Mouse (Mus musculus): ENCODE measurements around the gene Mark4. TPM values are rescaled to one million over a fixed set of nuclear protein-coding genes. Genes with fewer than 3 reads are reported as not detected.

Mark4 gene
- polyA plus RNA-seq, 1 experiment from 2014 or later, result 4.7 TPM

DNA sequence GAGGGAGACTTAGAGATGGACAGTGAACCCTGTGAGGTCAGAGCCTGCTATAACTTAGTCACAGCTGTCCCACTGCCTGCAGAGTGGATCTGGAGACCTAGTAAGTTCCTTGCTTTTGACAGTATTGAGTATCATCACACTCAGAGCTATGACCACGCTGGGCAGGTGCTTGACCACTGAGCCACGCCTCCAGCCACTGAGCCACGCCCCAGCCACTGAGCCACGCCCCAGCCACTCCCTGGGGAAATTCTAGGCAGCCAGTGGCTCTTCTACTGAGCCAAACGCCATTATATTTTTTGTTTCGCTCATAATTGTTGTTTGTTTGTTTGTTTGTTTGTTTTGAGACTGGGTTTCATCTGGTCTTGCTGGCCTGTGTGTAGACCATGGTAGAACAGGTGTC lies 9.0 kb upstream of the Mark4 start:
- 27% methylated on average over 6 of the region's 6 CpGs for WGBS

DNA sequence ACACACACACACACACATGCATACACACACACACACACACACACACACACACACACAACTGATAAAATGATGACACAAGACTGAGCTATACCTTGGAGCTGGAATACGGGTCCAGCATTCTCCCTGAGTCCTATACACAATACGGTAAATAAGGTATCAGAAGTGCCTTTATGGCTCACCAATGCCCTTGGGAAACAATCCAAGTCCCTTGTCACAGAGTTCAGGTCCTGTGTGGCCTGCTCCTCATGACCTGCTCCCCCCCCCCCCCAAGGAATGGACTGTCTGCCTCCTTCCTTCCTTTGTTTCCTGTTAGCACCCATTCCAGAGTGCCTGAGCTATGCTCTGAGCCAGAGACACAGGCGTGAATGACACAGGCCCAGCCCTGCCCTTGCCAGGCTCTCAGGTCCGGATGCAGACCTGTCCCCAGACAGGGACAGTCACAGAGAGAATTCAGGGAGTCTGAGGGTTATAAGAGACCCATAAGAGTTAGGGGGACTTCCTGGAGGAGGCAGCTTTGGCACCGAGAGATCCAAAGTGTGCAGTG lies 8.1 kb upstream of the Mark4 start:
- H3K4me3 ChIP-seq (ENCODE audit: low read depth, low read length), result no peak overlapping the region
- H3K4me1 ChIP-seq (replicated peaks; ENCODE audit: control insufficient read depth, insufficient read depth, low read length), result no peaks in the 10 kb centered on the region
- no peak overlapping the region for H3K9ac ChIP-seq (ENCODE audit: low read depth, low read length)
- H3K36me3 ChIP-seq (ENCODE audit: control insufficient read depth, insufficient read depth), result no peaks in the 10 kb centered on the region
- no peaks in the 10 kb centered on the region for H3K9me3 ChIP-seq (ENCODE audit: control insufficient read depth)
- no peak overlapping the region for H3K4me2 ChIP-seq (replicated peaks; ENCODE audit: low read depth)
- H3K27ac ChIP-seq (ENCODE audit: low read depth, low read length), result no peak overlapping the region
- no peak for ATAC-seq
- TF ChIP-seq CTCF (IDR thresholded peaks at IDR 0.05; ENCODE audit: low read depth), result no peak
- WGBS, result 61% methylated on average over 5 of the region's 5 CpGs
- H3K27me3 ChIP-seq (replicated peaks; ENCODE audit: control insufficient read depth, insufficient read depth, low read length), result peaks cover 39% of the 10 kb centered on the region

More for the DNA sequence above, 9.0 kb upstream of the Mark4 start:
- H3K27me3 ChIP-seq (replicated peaks; ENCODE audit: control insufficient read depth, insufficient read depth, low read length), result peaks cover 47% of the 10 kb centered on the region
- H3K36me3 ChIP-seq (ENCODE audit: control insufficient read depth, insufficient read depth), result no peaks in the 10 kb centered on the region
- H3K27ac ChIP-seq (ENCODE audit: low read depth, low read length), result no peak overlapping the region
- TF ChIP-seq CTCF (IDR thresholded peaks at IDR 0.05; ENCODE audit: low read depth), result no peak
- no peak overlapping the region for H3K9ac ChIP-seq (ENCODE audit: low read depth, low read length)
- no peak overlapping the region for H3K4me3 ChIP-seq (ENCODE audit: low read depth, low read length)
- no peak for ATAC-seq
- H3K9me3 ChIP-seq (ENCODE audit: control insufficient read depth), result no peaks in the 10 kb centered on the region
- no peaks in the 10 kb centered on the region for H3K4me1 ChIP-seq (replicated peaks; ENCODE audit: control insufficient read depth, insufficient read depth, low read length)
- H3K4me2 ChIP-seq (replicated peaks; ENCODE audit: low read depth), result no peak overlapping the region

DNA sequence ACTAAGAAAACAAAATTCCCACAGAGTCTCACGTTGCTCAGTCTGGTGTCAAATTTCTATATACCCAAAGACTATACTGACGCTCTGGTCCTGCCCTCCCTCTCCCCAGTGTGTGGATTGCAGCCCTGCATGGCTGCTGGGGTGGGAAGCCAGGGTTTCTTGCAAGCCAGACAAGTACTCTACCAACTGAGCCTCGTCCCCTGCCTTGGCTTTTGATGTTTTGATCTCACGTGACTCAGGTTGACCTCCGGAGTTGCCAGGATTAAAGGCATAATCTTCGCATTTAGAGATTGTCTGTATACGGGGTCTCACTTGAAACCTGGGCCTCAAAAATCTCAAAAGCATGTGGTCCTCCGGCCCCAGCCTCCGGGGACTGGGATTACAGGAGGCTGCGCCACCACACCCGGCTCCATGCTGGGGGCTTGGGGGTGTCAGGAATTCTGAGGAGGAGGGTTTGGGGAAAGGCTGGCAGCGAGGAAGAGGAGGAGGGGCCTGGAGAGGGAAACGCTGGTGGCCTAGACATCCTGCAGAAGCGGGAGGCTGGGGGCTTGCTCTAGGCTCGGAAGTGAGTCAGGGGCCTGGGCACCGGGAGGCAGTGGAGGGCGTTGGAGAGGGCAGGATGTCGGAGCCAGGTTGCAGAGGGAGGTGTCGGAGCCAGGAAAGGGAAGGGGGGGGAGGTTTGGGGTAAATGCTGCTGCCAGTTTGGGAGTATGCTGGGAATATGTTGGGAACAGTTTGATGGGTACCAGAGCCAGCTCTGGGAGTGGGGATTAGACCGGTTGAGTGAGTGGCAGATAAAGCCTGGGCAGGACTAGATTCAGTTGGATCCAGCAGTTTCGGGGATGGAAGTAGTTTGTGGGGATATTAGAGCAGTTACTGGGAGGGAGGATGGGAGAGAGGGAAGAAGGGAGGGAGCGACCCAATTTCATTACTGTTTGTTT lies 6.0 kb upstream of the Mark4 start:
- Histone ChIP-seq H3K36me3 (ENCODE audit: control insufficient read depth, insufficient read depth) (no peaks in the 10 kb centered on the region), H3K27me3 (replicated peaks; ENCODE audit: control insufficient read depth, insufficient read depth, low read length) (peaks cover 24% of the 10 kb centered on the region), H3K9me3 (ENCODE audit: control insufficient read depth) (no peaks in the 10 kb centered on the region), H3K4me1 (replicated peaks; ENCODE audit: control insufficient read depth, insufficient read depth, low read length) (no peaks in the 10 kb centered on the region), H3K4me2 (replicated peaks; ENCODE audit: low read depth) (peak overlapping the region; percentile 38), H3K27ac (ENCODE audit: low read depth, low read length) (no peak overlapping the region), H3K9ac (ENCODE audit: low read depth, low read length) (no peak overlapping the region), H3K4me3 (ENCODE audit: low read depth, low read length) (no peak overlapping the region)
- no peak for TF ChIP-seq CTCF (IDR thresholded peaks at IDR 0.05; ENCODE audit: low read depth)
- no peak for ATAC-seq
- 20% methylated on average over 22 of the region's 22 CpGs for WGBS

DNA sequence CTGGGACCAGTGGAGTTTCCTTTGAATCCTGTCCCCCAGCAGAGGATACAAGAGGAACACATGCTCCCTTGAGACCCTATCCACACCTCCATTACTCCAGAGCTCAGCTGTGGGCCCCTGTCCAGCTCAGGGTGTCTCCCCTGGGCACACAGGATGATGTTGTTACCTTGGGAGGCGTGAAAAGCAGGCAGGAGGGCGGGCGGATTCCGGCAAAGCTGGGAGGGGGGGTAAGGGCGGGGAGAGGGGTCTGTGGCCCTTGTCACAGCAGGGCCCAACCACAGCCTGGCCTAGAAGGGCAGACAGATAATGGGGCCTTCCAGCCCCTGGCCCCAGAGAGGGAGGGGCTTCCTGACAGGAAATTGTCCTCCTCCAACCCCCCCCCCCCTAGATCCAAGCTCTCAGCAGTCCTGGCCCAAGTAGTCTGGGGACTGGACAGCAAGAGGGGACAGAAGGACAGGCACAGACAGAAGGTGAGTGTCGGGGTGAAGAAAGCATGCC lies 4.3 kb upstream of the Mark4 start, which contains the start of gene Exoc3l2:
Gene Exoc3l2, plus strand, starts transcription at position 448 of the 498 bp plus-strand sequence.
- 49% methylated on average over 6 of the region's 6 CpGs for WGBS
- H3K27ac ChIP-seq (ENCODE audit: low read depth, low read length), result no peak within 1 kb of the TSS

DNA sequence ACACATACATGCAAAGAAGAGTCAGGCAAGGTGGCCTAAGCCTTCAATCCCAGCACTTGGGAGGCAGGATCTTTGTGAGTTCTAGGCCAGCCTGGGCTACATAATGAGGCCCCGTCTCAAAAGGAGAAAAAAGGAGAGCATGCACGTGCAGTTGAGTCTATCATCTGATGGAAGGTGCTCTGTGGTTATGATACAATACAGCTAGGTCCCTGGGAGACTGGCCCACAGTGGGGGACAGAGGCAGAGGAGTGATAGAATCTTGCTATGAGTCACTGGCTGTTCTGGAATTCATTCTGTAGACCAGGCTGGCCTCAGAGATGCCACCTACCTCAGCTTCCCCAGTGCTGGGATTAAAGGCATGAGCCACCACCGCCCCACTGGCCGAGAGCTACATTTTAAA lies 3.8 kb upstream of the Mark4 start:
- 76% methylated on average over 4 of the region's 4 CpGs for WGBS
- TF ChIP-seq CTCF (IDR thresholded peaks at IDR 0.05; ENCODE audit: low read depth), result no peak
- no peak for ATAC-seq
- no peaks in the 10 kb centered on the region for H3K4me1 ChIP-seq (replicated peaks; ENCODE audit: control insufficient read depth, insufficient read depth, low read length)
- H3K36me3 ChIP-seq (ENCODE audit: control insufficient read depth, insufficient read depth), result no peaks in the 10 kb centered on the region
- H3K4me3 ChIP-seq (ENCODE audit: low read depth, low read length), result no peak overlapping the region
- H3K4me2 ChIP-seq (replicated peaks; ENCODE audit: low read depth), result no peak overlapping the region
- H3K9me3 ChIP-seq (ENCODE audit: control insufficient read depth), result no peaks in the 10 kb centered on the region
- H3K27me3 ChIP-seq (replicated peaks; ENCODE audit: control insufficient read depth, insufficient read depth, low read length), result peaks cover 7% of the 10 kb centered on the region; the same call in 1 of the 2 replicates
- H3K27ac ChIP-seq (ENCODE audit: low read depth, low read length), result no peak overlapping the region
- H3K9ac ChIP-seq (ENCODE audit: low read depth, low read length), result no peak overlapping the region

More for the DNA sequence above, 4.3 kb upstream of the Mark4 start, which contains the start of gene Exoc3l2:
- Histone ChIP-seq H3K9ac (ENCODE audit: low read depth, low read length) (no peak within 1 kb of the TSS), H3K4me1 (replicated peaks; ENCODE audit: control insufficient read depth, insufficient read depth, low read length) (no peaks in the 10 kb centered on the region), H3K36me3 (ENCODE audit: control insufficient read depth, insufficient read depth) (no peaks in the 10 kb centered on the region), H3K27me3 (replicated peaks; ENCODE audit: control insufficient read depth, insufficient read depth, low read length) (peaks cover 12% of the 10 kb centered on the region; the same call in 1 of the 2 replicates), H3K4me3 (ENCODE audit: low read depth, low read length) (no peak within 1 kb of the TSS), H3K4me2 (replicated peaks; ENCODE audit: low read depth) (no peak within 1 kb of the TSS), H3K9me3 (ENCODE audit: control insufficient read depth) (no peaks in the 10 kb centered on the region)
- no peak for ATAC-seq
- TF ChIP-seq CTCF (IDR thresholded peaks at IDR 0.05; ENCODE audit: low read depth), result no peak

DNA sequence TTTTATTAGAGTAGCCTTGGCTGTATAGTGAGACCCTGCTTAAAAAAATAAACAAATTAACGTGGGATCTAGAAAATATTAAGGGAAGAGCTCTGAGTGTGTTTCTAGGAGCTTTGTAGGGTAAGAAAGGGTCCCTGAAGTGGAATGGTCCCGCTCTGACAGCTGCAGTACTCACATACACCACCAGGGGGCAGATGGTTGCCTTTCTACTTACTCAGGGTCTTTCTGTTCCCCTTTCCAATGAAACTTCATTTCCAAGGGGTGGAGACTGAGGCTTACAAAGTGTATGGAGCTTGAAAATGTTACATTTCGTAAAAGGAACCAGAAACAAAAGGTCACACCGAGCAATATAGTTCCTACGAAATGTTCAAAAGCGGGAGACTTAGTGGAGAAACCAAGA lies 2.9 kb upstream of the Mark4 start:
- no peaks in the 10 kb centered on the region; the same call in 1 of the 2 replicates for H3K27me3 ChIP-seq (replicated peaks; ENCODE audit: control insufficient read depth, insufficient read depth, low read length)
- H3K9me3 ChIP-seq (ENCODE audit: control insufficient read depth), result no peaks in the 10 kb centered on the region
- no peak overlapping the region for H3K9ac ChIP-seq (ENCODE audit: low read depth, low read length)
- H3K4me3 ChIP-seq (ENCODE audit: low read depth, low read length), result no peak overlapping the region
- no peaks in the 10 kb centered on the region for H3K36me3 ChIP-seq (ENCODE audit: control insufficient read depth, insufficient read depth)
- no peaks in the 10 kb centered on the region for H3K4me1 ChIP-seq (replicated peaks; ENCODE audit: control insufficient read depth, insufficient read depth, low read length)
- no peak overlapping the region for H3K27ac ChIP-seq (ENCODE audit: low read depth, low read length)
- WGBS, result 10% methylated on average over 6 of the region's 6 CpGs
- H3K4me2 ChIP-seq (replicated peaks; ENCODE audit: low read depth), result no peak overlapping the region
- TF ChIP-seq CTCF (IDR thresholded peaks at IDR 0.05; ENCODE audit: low read depth), result peak; percentile 89
- ATAC-seq, result no peak

Measured in intestine, postnatal 0 days (tissue).